Mouse (Mus musculus) brain, adult 2 months (tissue): ENCODE results near the gene Fastkd1.
A peak's percentile ranks its signal among the peaks of the same experiment; 100 is the strongest.
"Not testable (repeated sequence)": the region's sequence is repeated elsewhere in the genome, so short reads cannot be mapped to it uniquely, and the experiment has no call there.

Source experiments
- DNase-seq: peaks from one replicate; pipeline ENCODE4 v3.0.0; 2011; ENCODE audit warnings: low read depth, low spot score

Gene Fastkd1

GRCm38 (mm10) chr2:69712981-69713625 is at the start of gene Fastkd1:
TSS of gene Fastkd1 (minus strand) at chr2:69713516.
- peak; percentile 98 for DNase-seq

DNA sequence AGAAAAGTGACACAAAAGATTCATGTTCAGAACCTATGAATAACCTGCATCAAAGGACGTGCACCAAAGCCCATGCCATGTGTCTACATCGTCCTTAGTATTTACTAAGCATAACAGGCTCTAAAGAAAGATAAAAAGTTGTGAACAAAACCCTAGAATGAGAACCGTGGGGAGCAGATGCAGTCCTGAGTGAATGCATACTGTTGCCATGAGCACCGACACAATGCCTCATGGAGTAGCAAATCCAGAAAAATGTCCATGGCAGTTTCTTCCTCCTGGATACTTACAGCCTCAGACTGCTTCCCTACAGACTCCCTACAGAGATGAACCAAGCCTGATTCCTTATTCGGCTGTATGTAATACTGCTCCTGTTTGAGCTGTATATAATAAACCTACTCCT is 47.7 kb upstream of the Fastkd1 start:
- DNase-seq, result no peak

DNA sequence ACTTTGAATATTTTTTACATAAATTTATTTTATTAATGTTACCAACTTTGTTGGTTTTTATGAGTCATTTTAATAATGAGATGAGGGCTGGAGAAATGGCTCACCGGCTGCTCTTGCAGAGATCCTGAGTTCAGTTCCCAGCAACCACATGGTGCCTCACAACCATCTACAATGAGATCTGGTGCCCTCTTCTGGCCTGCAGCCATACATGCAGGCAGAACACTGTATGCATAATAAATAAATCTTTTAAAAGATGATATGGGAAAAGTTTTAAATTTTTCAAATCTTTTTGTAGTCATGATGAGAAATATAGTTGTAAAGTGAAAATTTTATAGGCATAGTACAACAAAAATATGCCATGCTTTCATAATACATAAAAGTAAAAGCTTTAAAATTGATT is 31.8 kb upstream of the Fastkd1 start:
- DNase-seq, result no peak

- DNase-seq, result no peak
These were observed 10.2 kb upstream of the Fastkd1 start for GRCm38 (mm10) chr2:69723519-69723825.

GRCm38 (mm10) chr2:69722650-69723518 is 9.6 kb upstream of the Fastkd1 start:
- peak; percentile 98 for DNase-seq

DNA sequence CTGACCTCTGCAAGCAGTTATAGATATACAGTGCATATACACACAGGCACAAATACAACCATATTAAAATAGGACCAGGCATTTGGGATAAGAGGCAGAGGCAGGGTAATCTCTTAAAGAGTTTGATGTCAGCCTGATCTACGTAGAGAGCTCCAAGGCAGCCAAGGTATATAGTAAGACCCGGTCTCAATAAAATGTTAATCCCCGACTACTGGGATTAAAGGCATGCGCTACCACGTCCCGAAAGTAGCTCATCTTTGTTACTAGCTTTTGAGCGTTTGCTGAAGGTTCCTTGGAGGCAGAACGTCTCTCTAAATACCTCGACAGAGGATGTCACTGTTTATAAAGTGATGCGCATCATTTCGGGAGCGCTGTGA is 8.9 kb upstream of the Fastkd1 start, which contains the start of gene Ppig:
Ppig (plus strand) TSS at position 273 of the 377 bp plus-strand sequence.
- DNase-seq, result no peak

- peak; percentile 29 for DNase-seq
These were observed 5.8 kb upstream of the Fastkd1 start for GRCm38 (mm10) chr2:69719121-69719520.

DNA sequence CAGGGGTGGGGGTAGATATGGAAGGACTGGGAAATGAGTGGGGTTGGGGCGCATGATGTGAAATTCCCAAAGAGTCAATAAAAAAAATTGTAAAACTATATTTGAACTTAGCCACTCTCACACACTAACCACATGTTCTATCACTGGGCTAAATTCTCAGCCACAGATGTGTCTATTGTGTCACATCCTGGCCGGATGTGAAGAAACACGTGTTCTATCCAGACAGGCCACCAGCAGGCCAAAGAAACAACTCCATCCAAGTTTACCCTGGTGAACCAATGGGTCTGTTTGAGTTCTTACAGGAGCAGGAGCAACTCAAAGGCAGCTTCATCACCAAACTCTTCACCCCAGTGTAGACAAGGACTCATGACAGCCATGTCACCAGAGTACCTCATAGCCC is 3.2 kb upstream of the Fastkd1 start:
- no peak for DNase-seq

- DNase-seq, result no peak
These were observed 810 bp upstream of the Fastkd1 start for GRCm38 (mm10) chr2:69714126-69714525.

GRCm38 (mm10) chr2:69713626-69714014 is 304 bp upstream of the Fastkd1 start:
- DNase-seq, result no peak

GRCm38 (mm10) chr2:69712171-69712570 is 1.1 kb downstream of the Fastkd1 start:
- peak; percentile 80 for DNase-seq

- no peak for DNase-seq
These were observed 12.9 kb downstream of the Fastkd1 start for GRCm38 (mm10) chr2:69700446-69700845.

DNA sequence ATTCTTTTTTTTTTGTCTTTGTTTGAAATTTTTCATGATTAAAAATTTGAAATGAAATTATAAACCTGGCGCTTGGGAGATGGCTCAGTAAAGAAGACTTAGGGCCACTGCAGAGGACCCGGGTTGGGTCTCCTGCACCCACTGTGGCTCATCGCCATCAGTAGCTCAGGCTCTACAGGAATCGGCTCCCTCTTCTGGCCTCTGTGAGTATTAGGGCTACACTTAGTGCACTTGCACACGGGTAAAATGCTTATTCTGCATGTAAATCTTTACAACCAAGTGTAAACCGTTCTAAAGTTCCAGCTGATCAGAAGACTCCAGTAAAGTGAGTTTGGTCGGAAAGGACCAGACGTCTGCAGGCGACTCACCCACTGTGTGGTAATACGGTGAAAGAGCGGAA is 19.8 kb downstream of the Fastkd1 start:
- no peak for DNase-seq

GRCm38 (mm10) chr2:69690843-69691242 is 22.5 kb downstream of the Fastkd1 start:
- DNase-seq, result no peak

DNA sequence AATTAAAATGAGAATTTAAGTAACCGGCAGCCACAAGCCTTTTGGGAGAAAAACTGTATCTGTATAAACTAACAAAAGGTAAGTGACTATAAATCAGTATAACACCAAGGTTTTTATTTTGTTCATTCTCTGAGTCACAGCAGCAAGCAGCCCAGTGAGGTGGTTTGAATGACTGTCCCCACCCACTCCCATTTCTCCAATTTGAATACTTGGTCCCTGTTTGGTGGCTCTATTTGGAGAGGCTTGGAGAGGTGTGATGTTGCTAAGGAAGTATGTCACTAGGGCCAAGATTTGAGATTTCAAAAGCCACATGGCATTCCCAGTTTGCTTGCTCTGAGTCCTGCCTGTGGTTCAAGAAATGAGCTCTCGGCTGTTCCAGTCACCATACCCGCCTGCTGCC is 23.1 kb downstream of the Fastkd1 start:
- peak; percentile 38 for DNase-seq

- no peak for DNase-seq
These were observed 28.8 kb downstream of the Fastkd1 start for GRCm38 (mm10) chr2:69684488-69684887.

GRCm38 (mm10) chr2:69683036-69683805 is 30.1 kb downstream of the Fastkd1 start:
- peak; percentile 60 for DNase-seq

DNA sequence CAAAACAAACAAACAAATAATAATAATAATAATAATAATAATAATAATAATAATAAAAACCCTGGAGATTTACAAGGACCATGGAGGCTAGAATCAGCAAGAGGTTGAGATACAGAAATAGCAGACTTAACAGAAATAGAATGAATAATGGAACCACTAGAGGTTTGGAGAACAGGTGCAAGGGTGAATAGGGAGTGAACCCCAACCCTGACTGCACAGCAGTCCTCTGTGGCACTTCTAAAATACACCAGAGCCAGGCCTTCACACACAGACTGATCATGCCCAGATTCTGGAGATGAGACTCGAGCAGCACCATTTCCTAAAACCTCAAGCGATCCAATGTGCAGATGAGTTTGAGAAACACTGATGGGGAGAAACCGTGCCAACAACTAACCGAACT is 31.4 kb downstream of the Fastkd1 start:
- no peak for DNase-seq

DNA sequence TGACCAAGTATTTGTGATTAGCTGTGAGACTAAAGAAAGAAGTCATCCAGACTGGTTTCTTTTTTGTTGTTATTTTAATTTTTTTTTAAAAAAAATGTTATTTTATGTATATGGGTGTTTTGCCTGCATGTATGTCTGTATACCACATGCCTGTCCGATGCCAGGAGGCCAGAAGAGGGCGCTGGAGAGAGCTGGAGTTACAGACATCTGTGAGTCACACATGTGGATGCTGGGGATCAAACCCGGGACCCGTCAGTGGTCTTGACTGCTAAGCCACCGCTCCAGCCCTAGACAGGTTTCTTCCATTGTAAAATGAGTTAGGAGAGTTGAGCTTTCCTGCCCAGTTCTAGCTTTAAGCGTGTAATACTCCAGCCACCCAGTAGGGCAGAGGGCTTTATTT is 33.3 kb downstream of the Fastkd1 start:
- no peak for DNase-seq

DNA sequence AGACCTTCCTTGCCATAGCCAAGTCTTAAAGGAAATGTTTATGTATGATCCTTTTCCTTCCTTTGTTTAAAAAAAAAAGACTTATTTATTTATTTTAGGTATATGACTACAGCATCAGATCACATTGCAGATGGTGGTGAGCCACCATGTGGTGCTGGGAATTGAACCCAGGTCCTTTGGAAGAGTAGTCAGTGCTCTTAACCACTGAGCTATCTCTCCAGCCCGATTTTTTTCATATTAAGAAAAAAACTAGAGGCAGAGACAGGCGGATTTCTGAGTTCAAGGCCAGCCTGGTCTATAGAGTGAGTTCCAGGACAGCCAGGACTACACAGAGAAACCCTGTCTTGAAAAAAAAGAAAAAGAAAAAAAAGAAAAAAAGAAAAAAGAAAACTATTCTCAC is 36.1 kb downstream of the Fastkd1 start:
- not testable (repeated sequence) for DNase-seq

DNA sequence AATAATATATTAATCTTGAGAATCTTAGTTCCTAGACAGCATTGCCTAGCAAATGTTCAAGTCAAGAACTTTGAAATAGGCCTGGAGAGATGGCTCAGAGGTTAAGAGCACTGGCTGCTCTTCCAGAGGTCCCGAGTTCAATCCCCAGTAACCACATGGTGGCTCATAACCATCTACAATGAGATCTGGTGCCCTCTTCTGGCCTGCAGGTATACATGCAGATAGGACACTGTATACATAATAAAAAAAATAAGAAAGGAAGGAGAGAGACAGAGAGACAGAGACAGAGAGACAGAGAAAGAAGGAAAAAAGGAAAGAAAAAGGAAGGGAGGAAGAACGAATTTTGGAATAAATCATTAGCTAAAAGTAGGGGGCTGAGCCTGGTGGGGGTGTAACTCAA is 36.6 kb downstream of the Fastkd1 start:
- no peak for DNase-seq

- DNase-seq, result no peak
These were observed 38.0 kb downstream of the Fastkd1 start for GRCm38 (mm10) chr2:69675266-69675665.
